Mouse (Mus musculus) liver, embryonic 16.5 days (tissue): Measurements from ENCODE around the gene Arhgef3. TPM values are rescaled to one million over a fixed set of nuclear protein-coding genes. Genes with fewer than 3 reads are reported as not detected.

ENCODE experiments used
- ATAC-seq: fragments of 200-750 bp; cut with Nextera tagmentation; 2 replicates; pipeline ENCODE4 v1.8.0; 2017; ENCODE audit warnings: low read depth, mild to moderate bottlenecking, moderate number of reproducible peaks, moderate library complexity
- H3K27ac ChIP-seq: fragments of 300-500 bp; sonication (generic); 2 replicates; pipeline ENCODE4 v1.5.1; 2014; ENCODE audit warnings: mild to moderate bottlenecking, low read length
- H3K27me3 ChIP-seq: fragments of 300-500 bp; sonication (generic); 2 replicates; pipeline ENCODE4 v1.6.1; 2014; ENCODE audit warnings: low read depth, low read length, mixed read lengths; ENCODE audit not compliant: control insufficient read depth, insufficient read depth
- H3K36me3 ChIP-seq: fragments of 300-500 bp; sonication (generic); 2 replicates; pipeline ENCODE4 v1.6.1; 2014; ENCODE audit warnings: mild to moderate bottlenecking; ENCODE audit not compliant: control insufficient read depth, insufficient read depth
- H3K4me1 ChIP-seq: fragments of 300-500 bp; sonication (generic); 2 replicates; pipeline ENCODE4 v1.6.1; 2014; ENCODE audit warnings: low read depth, low read length, mixed read lengths; ENCODE audit not compliant: control insufficient read depth
- H3K4me2 ChIP-seq: fragments of 300-500 bp; sonication (generic); 2 replicates; pipeline ENCODE4 v1.6.1; 2014; ENCODE audit warnings: low read depth, low read length, mixed read lengths
- H3K4me3 ChIP-seq: fragments of 300-500 bp; sonication (generic); 2 replicates; pipeline ENCODE4 v1.5.1; 2014; ENCODE audit warnings: low read depth, mild to moderate bottlenecking, low read length
- H3K9ac ChIP-seq: fragments of 300-500 bp; sonication (generic); 2 replicates; pipeline ENCODE4 v1.6.1; 2014; ENCODE audit warnings: low read depth, low read length
- H3K9me3 ChIP-seq: fragments of 300-500 bp; sonication (generic); replicated peaks from 2 replicates; pipeline ENCODE4 v1.6.1; 2016; ENCODE audit warnings: low read length; ENCODE audit not compliant: control insufficient read depth
- WGBS: fragments of 180-500 bp; shearing (Covaris S2); extraction: QIAGEN DNeasy Blood & Tissue Kit; methylation state at CpG from one replicate; pipeline ENCODE4 v1.1.7; 2014; ENCODE audit not compliant: insufficient replicate concordance; 5-methylcytosine and 5-hydroxymethylcytosine counted together
- polyA plus RNA-seq: library from polyadenylated mRNA; unstranded; fragments of >200 nt; fragmentation: Nextera tagmentation; extraction: Ambion mirVana; gene quantifications from 2 replicates; pipeline ENCODE4 v1.2.1, GENCODE M21; 2015

Gene Arhgef3
- 10.3 and 12.5 TPM in 2 replicates for polyA plus RNA-seq

DNA sequence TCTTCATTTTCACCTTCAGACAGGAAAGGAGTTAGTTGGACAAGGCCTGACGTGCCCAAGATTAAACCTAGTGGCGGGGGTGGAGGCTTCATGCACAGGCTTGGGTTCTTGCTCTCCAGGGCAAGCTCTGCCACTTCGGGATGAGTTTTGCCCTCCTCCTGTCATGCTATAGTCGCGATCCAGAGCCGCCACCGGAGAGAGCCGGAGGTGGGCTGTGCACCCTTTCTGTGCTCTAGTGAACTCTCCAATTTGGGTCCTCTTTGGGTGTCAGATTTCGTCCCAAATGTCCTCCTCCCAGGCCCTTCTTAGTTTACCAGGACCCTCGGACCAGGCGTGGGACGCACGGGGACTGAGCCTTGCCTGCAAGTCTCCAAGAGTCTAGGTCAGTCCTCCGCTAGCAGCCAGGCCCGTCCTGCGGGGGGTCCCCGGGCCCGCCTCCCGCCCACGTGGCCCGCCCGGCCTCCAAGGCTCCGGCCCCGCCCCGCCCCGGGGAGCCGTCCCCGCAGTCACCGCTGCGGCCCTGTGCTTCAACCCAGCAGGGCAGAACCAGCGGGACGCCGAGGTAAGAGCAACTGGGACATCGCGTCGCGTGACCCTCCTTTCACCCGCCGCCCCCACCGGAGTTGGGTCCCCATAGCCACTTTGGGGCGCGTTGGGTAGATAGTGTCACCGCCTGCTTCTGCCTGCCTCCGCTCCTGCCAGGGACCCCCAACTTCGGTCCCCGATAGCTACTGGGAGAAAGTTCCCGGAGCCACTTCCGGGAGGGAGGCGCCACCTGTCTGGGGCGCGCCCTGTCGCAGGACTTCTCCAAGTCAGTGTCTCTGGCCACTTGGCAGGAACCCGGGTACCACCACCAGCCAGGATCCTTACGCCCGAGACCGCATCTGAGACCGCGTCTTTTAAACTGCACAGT is at the start of gene Arhgef3:
Gene Arhgef3, plus strand, starts transcription at position 538 of the 913 bp plus-strand sequence.
- H3K4me3 ChIP-seq, result peak within 1 kb of the TSS; percentile 58
- H3K4me2 ChIP-seq, result peak within 1 kb of the TSS; percentile 65
- H3K9ac ChIP-seq, result peak within 1 kb of the TSS; percentile 36
- H3K9me3 ChIP-seq, result no peaks in the 10 kb centered on the region
- no peak within 1 kb of the TSS for H3K27ac ChIP-seq
- ATAC-seq, result peak; percentile 80
- H3K27me3 ChIP-seq, result peaks cover 14% of the 10 kb centered on the region
- no peaks in the 10 kb centered on the region for H3K4me1 ChIP-seq
- under 1% methylated on average over 58 of the region's 58 CpGs for WGBS
- no peaks in the 10 kb centered on the region for H3K36me3 ChIP-seq

DNA sequence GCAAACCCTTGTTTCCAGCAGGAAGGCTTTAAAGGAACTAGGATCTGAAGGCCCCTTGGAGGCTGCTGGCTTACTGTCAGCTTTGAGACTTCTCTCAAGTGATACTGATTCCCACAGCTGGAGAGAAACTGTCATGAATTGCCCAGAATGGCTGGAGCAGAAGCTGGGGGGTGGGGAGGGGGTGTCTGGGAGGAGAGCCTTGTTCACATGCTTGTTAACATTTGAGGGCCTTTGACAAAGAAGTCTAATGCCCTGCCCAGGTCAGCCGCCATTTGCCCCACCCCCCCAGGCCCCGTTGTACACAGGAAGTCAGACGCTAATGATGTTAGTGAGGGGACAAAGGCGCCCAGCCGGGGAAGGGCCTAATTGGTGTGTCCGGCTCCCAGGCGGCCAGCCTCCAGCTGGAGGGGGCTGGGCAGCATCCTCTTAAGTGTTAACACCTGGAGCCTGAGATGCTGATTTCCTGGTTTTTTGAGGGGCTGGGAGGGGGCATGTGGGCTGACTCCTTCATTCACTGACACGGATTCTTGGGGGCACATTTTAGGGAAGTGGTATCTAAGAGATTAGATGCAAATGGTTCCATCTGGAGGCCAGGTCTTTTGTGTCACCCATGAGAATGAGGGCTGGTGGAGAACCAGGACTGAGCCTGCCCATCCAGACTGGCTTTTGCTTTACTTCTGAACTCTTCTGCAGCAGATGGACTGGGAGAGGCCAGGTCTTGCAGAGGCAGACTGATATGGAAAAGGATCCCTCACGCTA is 48.3 kb upstream of the Arhgef3 start:
- Histone ChIP-seq H3K9ac (no peak overlapping the region), H3K27me3 (no peaks in the 10 kb centered on the region), H3K9me3 (no peaks in the 10 kb centered on the region), H3K4me3 (no peak overlapping the region), H3K27ac (no peak overlapping the region), H3K4me2 (no peak overlapping the region), H3K4me1 (no peaks in the 10 kb centered on the region), H3K36me3 (no peaks in the 10 kb centered on the region)
- no peak for ATAC-seq
- WGBS, result 14% methylated on average over 9 of the region's 9 CpGs

- no peaks in the 10 kb centered on the region for H3K9me3 ChIP-seq
- no peak overlapping the region for H3K4me3 ChIP-seq
- no peak for ATAC-seq
- no peaks in the 10 kb centered on the region for H3K4me1 ChIP-seq
- no peak overlapping the region for H3K27ac ChIP-seq
- H3K36me3 ChIP-seq, result no peaks in the 10 kb centered on the region
- no peak overlapping the region for H3K9ac ChIP-seq
- H3K27me3 ChIP-seq, result no peaks in the 10 kb centered on the region
- WGBS, result 29% methylated on average over 6 of the region's 6 CpGs
- no peak overlapping the region for H3K4me2 ChIP-seq
Measured at GRCm38 (mm10) chr14:27067866-27068271, 46.8 kb upstream of the Arhgef3 start.

GRCm38 (mm10) chr14:27069434-27070097 is 45.1 kb upstream of the Arhgef3 start:
- no peaks in the 10 kb centered on the region for H3K36me3 ChIP-seq
- no peaks in the 10 kb centered on the region for H3K27me3 ChIP-seq
- H3K9ac ChIP-seq, result no peak overlapping the region
- H3K4me2 ChIP-seq, result no peak overlapping the region
- no peak overlapping the region for H3K27ac ChIP-seq
- no peaks in the 10 kb centered on the region for H3K4me1 ChIP-seq
- ATAC-seq, result no peak
- 38% methylated on average over 8 of the region's 8 CpGs for WGBS
- no peaks in the 10 kb centered on the region for H3K9me3 ChIP-seq
- H3K4me3 ChIP-seq, result no peak overlapping the region

- no peaks in the 10 kb centered on the region for H3K4me1 ChIP-seq
- H3K9me3 ChIP-seq, result no peaks in the 10 kb centered on the region
- no peak for ATAC-seq
- H3K9ac ChIP-seq, result no peak overlapping the region
- WGBS, result 48% methylated on average over 3 of the region's 3 CpGs
- H3K4me2 ChIP-seq, result no peak overlapping the region
- no peaks in the 10 kb centered on the region for H3K27me3 ChIP-seq
- no peaks in the 10 kb centered on the region for H3K36me3 ChIP-seq
- no peak overlapping the region for H3K27ac ChIP-seq
- no peak overlapping the region for H3K4me3 ChIP-seq
Measured at GRCm38 (mm10) chr14:27070128-27070527, 44.6 kb upstream of the Arhgef3 start.

DNA sequence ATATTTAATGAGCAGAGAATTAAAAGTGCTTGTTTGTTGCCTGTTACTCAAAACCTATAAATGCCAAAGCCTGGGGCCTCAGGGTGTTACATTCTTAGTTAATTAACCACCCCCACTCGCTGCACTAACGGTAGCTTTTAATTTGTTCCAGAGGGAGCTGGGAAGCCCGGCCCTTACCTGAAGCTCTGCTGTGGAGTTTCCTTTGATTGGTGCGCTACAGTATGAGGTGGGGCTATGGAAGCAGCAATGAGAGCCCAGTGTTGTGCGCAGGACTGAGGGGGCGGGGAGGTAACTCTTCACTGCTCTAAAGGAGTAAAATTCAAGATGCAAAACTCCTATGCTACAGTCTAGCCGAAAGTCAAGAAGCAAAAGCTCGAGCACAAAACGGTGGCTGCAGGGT is 43.9 kb upstream of the Arhgef3 start:
- ATAC-seq, result no peak
- Histone ChIP-seq H3K4me1 (no peaks in the 10 kb centered on the region), H3K9me3 (no peaks in the 10 kb centered on the region), H3K4me3 (no peak overlapping the region), H3K4me2 (no peak overlapping the region), H3K27me3 (no peaks in the 10 kb centered on the region), H3K27ac (no peak overlapping the region), H3K36me3 (no peaks in the 10 kb centered on the region), H3K9ac (no peak overlapping the region)
- 36% methylated on average over 9 of the region's 9 CpGs for WGBS

DNA sequence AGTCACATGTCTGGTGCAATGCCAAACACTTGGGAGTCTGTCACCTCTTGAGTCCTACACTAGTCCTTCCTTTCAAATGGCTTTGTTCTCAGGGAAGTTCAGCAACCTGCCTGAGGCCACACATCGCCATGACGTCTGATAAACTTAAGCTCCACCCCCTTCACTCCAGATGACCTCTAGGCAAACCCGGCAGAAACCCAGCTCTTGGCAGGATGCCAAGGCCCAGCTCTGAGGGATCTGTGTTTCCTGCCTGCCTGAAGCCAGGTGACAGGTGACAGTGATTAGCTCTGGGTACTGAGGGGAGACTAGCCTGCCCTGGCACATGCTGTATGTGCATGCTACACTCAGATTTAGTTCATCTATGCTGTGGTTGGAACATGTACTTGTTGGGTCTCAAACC is 42.7 kb upstream of the Arhgef3 start:
- no peaks in the 10 kb centered on the region for H3K36me3 ChIP-seq
- ATAC-seq, result peak; percentile 59
- no peak overlapping the region for H3K4me3 ChIP-seq
- no peaks in the 10 kb centered on the region for H3K4me1 ChIP-seq
- H3K4me2 ChIP-seq, result no peak overlapping the region
- H3K27ac ChIP-seq, result no peak overlapping the region
- H3K9ac ChIP-seq, result no peak overlapping the region
- no peaks in the 10 kb centered on the region for H3K9me3 ChIP-seq
- WGBS, result 8% methylated on average over 3 of the region's 3 CpGs
- no peaks in the 10 kb centered on the region for H3K27me3 ChIP-seq

GRCm38 (mm10) chr14:27075084-27075483 is 39.6 kb upstream of the Arhgef3 start:
- no peak for ATAC-seq
- Histone ChIP-seq H3K4me2 (no peak overlapping the region), H3K9me3 (no peaks in the 10 kb centered on the region), H3K27ac (no peak overlapping the region), H3K4me3 (no peak overlapping the region), H3K36me3 (no peaks in the 10 kb centered on the region), H3K27me3 (no peaks in the 10 kb centered on the region), H3K4me1 (no peaks in the 10 kb centered on the region), H3K9ac (no peak overlapping the region)
- 55% methylated on average over 6 of the region's 6 CpGs for WGBS
